Mouse (Mus musculus) ES-CJ7 (cell line): ENCODE results near the gene Gm3138.
"Not testable (repeated sequence)": the region's sequence is repeated elsewhere in the genome, so short reads cannot be mapped to it uniquely, and the experiment has no call there.

Experiments
- DNase-seq: peaks from one replicate; pipeline ENCODE4 v3.0.0; 2011; ENCODE audit warnings: low read depth, low spot score

The Gm3138 gene

GRCm38 (mm10) chr14:4249331-4249730 is at the start of gene Gm3138:
Gene Gm3138, plus strand, starts transcription at chr14:4249631.
- not testable (repeated sequence) for DNase-seq

- DNase-seq, result not testable (repeated sequence)
Measured at GRCm38 (mm10) chr14:4269238-4269950, 20.0 kb downstream of the Gm3138 start.

GRCm38 (mm10) chr14:4279828-4280227 is 30.4 kb downstream of the Gm3138 start:
- not testable (repeated sequence) for DNase-seq
